Mouse (Mus musculus): ENCODE measurements around the gene Thbs3.

Gene Thbs3

DNA sequence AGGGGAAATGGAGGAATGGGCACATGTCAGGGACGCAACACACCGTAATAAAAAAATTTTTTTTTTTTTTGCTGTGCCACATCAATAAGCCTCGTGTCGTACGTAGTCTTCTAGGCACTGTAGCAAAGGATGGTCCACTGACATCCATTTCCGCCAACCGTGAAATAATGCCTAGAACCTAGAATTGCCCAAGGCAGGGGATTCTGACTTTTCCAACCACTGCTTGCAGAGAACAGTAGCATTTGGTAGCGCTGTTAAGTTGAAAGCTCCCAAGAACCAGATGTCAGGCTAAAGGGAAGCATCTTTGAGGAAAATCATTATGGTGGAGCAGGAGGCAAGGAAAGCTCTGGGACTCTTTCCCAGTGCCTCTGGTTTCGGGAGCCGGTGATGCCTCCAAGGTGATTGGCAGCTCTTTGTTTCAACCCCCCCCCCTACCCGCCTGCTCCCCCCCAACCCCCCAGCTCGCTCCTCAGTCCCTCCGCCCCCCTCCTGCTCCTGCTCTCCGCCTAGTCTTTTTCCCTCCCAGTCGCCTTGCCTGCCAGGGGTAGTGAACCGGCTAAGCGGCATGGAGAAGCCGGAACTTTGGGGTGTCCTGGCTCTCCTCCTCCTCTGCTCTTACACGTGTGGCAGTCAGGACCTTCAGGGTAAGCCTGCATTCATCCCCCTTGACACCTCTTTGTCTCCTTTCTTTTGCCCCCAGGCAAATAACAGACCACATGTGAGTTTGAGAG lies at the start of gene Thbs3:
TSS of gene Thbs3 (plus strand) at position 500 of the 731 bp plus-strand sequence.
- DNase-seq: peak; percentile 68

GRCm38 (mm10) chr3:89165268-89165870 lies 49.6 kb upstream of the Thbs3 start:
- DNase-seq: no peak

- DNase-seq: no peak
Observed at GRCm38 (mm10) chr3:89166945-89167344, 48.0 kb upstream of the Thbs3 start.

DNA sequence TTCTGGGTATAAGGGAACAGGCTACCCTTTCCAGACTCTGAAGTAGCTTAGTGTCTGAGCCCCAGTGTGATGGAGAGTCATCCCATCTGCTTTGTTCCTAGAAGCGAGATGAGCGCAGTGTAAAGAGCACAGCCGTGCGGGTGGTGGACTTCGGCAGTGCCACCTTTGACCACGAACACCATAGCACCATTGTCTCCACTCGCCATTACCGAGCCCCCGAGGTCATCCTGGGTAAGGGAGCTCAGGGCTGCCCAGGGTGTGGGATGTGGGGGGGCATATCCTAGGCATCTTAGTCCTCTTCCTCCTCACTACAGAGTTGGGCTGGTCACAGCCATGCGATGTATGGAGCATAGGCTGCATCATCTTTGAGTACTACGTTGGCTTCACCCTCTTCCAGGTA lies 40.1 kb upstream of the Thbs3 start:
- no peak for DNase-seq

GRCm38 (mm10) chr3:89175544-89175943 lies 39.4 kb upstream of the Thbs3 start:
- no peak for DNase-seq

DNA sequence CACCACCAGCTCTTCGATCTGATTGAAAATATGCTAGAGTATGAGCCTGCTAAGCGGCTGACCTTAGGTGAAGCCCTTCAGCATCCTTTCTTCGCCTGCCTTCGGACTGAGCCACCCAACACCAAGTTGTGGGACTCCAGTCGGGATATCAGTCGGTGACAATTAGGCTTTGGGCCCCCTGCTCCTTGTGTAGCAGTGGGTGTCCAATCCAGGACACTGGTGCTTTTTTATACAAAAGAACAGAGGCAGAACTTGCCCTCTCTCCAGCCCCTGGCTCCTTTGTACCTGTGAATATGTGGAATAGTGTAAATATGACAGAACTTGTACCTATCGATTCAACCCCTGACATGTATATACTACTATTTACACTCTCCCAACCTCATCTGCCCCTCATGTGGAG lies 38.6 kb upstream of the Thbs3 start:
- DNase-seq: no peak

GRCm38 (mm10) chr3:89177242-89178106 lies 37.5 kb upstream of the Thbs3 start, which contains the start of gene Scamp3:
TSS of gene Scamp3 (plus strand) at chr3:89177473.
- DNase-seq: peak; percentile 99

GRCm38 (mm10) chr3:89178107-89178385 lies 36.9 kb upstream of the Thbs3 start:
- no peak for DNase-seq

DNA sequence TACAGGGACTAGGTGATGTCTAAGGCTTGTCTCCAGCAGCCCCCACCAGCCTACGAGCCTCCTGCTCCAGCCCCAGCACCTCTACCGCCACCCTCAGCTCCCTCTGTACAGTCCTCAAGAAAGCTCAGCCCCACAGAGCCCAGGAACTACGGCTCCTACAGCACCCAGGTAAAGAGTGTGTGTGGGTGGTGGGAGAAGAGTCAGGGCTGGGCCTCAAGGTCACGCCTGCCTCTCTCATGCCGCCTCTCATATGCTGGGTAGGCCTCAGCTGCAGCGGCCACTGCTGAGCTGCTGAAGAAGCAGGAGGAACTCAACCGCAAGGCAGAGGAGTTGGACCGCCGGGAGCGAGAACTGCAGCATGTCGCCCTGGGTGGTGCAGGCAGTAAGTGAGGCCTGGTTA lies 35.9 kb upstream of the Thbs3 start:
- DNase-seq: no peak

GRCm38 (mm10) chr3:89181749-89182500 lies 33.1 kb upstream of the Thbs3 start:
- no peak for DNase-seq

- no peak for DNase-seq
Observed at GRCm38 (mm10) chr3:89182531-89183057, 32.4 kb upstream of the Thbs3 start.

- peak; percentile 92 for DNase-seq
Observed at GRCm38 (mm10) chr3:89183058-89183958, 31.7 kb upstream of the Thbs3 start, which contains the start of gene Fam189b. TSS of gene Fam189b (plus strand) at chr3:89183143.

GRCm38 (mm10) chr3:89183959-89184315 lies 31.0 kb upstream of the Thbs3 start:
- no peak for DNase-seq

DNA sequence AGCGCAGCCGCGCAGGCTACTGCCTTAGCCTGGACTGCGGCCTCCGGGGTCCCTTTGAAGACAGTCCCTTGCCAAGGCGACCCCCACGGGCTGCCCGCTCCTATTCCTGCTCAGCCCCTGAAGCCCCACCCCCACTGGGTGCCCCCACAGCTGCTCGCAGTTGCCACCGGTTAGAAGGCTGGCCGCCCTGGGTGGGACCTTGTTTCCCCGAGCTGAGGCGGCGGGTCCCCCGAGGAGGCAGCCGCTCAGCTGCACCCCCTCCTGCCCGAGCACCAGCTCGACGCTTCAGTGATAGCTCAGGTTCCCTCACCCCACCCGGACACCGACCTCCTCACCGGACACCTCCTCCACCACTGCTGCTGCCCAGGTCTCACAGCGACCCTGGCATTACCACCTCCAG lies 27.8 kb upstream of the Thbs3 start:
- no peak for DNase-seq

DNA sequence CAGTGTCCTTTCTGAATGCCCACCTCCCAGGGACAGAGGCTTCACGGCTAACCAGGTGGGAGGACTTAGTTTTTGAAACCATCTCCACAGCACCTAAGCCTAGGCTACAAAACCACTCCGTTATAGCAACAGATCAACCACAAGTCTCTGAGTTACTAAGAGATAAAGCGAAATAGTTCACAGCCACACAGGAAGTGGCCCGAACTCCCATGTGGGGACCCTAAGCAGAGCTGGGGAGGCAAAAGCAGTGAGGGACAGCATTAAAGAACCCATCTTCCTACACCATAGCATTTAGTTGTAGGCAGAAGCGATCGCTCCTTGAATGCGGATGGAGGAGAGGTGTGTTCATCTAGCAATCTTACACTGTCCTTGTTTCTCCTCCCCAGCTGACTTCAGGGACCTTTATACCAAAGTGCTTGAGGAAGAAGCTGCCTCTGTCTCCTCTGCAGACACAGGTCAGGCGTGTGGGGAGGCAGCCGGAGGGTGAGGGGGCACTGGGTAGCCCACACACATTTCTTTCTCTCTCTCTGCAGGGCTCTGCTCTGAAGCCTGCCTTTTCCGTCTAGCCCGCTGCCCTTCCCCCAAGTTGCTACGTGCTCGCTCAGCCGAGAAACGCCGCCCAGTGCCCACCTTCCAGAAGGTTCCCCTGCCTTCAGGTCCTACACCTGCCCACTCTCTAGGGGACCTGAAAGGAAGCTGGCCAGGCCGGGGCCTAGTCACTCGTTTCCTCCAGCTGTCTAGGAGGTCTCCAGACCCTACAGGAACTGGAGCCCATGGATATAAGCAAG lies 27.1 kb upstream of the Thbs3 start:
- DNase-seq: no peak

- DNase-seq: no peak
Observed at GRCm38 (mm10) chr3:89188478-89188875, 26.5 kb upstream of the Thbs3 start.

DNA sequence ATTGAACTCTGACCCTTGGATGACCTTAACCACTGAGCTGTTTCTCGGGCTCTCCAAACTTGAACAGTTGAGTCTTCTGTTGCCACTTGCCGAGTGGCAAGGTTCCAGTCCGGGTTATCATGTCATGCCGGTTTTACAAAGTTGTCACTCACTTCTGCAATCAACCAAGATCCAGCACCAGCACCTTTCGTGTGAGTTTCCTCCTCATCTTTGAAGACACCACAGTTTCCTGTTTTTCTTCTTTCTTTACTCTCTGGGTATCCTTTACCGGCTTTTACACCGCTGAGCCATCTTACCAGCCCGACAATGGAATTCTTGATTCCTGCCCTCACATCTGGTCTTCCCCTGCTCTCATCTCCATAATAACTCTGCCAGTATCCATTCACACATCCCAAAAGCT lies 24.5 kb upstream of the Thbs3 start:
- DNase-seq: no peak

DNA sequence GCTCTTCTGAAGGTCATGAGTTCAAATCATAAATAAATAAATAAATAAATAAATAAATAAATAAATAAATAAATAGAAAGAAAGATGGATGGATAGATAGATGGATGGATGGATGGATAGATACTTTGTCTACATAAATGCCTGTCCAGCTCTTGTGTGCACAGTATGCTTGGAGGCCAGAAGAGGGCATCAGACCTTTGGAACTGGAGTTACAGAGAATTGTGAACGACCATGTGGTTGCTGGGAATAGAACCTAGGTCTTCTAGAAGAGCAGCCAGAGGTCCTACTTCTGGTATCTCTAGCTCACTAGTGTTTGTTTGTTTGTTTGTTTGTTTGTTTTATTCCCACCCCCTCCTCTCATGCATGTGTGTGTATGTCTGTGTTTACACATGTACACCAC lies 21.6 kb upstream of the Thbs3 start:
- no peak for DNase-seq

DNA sequence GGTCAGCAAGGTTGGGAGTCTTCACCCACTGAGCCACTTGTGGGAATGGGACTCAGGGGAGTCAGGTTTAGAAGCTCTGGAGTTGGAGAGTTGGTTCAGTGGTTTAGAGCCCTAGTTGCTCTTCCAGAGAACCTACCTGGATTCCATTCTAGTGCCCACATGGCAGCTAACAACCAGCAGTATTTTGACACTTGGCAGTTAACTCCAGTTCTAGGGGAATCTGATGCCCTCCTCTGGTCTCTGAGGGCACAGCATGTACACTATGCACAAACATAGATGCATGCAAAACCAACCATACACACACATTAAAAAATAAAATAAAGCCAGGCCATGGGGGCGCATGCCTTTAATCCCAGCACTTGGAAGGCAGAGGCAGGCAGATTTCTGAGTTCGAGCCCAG lies 21.1 kb upstream of the Thbs3 start:
- DNase-seq: peak; percentile 40

GRCm38 (mm10) chr3:89195979-89196877 lies 18.8 kb upstream of the Thbs3 start:
- DNase-seq: peak; percentile 95
